Mouse (Mus musculus): ENCODE results near the gene Ccnd3. TPM values are rescaled to one million over a fixed set of nuclear protein-coding genes. Genes with fewer than 3 reads are reported as not detected.
"Not testable (repeated sequence)": the region's sequence is repeated elsewhere in the genome, so short reads cannot be mapped to it uniquely, and the experiment has no call there.

Ccnd3 gene
- polyA plus RNA-seq, 1 experiment from 2014 or later: 546 TPM

- Histone ChIP-seq H3K27ac (peak overlapping the region; percentile 98), H3K4me2 (peak overlapping the region; percentile 58)
Measured at GRCm38 (mm10) chr17:47616652-47617051, 111.8 kb downstream of the Ccnd3 start.

GRCm38 (mm10) chr17:47617605-47618307, 112.9 kb downstream of the Ccnd3 start:
- Histone ChIP-seq H3K4me2 (peak overlapping the region; percentile 58), H3K9me3 (replicated peaks) (no peaks in the 10 kb centered on the region), H3K27me3 (replicated peaks) (no peaks in the 10 kb centered on the region), H3K36me3 (peaks cover 96% of the 10 kb centered on the region), H3K4me1 (peaks cover 64% of the 10 kb centered on the region), H3K4me3 (peak overlapping the region; percentile 22), H3K27ac (peak overlapping the region; percentile 98), H3K9ac (peak overlapping the region; percentile 66)
- ATAC-seq: peak; percentile 99
- 42% methylated on average over 9 of the region's 9 CpGs for WGBS (ENCODE audit: insufficient replicate concordance)

More at GRCm38 (mm10) chr17:47616652-47617051, 111.8 kb downstream of the Ccnd3 start:
- WGBS (ENCODE audit: insufficient replicate concordance): 61% methylated on average over 4 of the region's 4 CpGs
- Histone ChIP-seq H3K4me3 (no peak overlapping the region), H3K4me1 (peaks cover 74% of the 10 kb centered on the region), H3K36me3 (peaks cover 86% of the 10 kb centered on the region), H3K27me3 (replicated peaks) (no peaks in the 10 kb centered on the region), H3K9ac (peak overlapping the region; percentile 66), H3K9me3 (replicated peaks) (no peaks in the 10 kb centered on the region)
- no peak for ATAC-seq

- H3K4me1 ChIP-seq: peaks cover 56% of the 10 kb centered on the region
- H3K4me3 ChIP-seq: no peak overlapping the region
- H3K36me3 ChIP-seq: peaks cover 96% of the 10 kb centered on the region
- H3K9me3 ChIP-seq (replicated peaks): no peaks in the 10 kb centered on the region
- H3K9ac ChIP-seq: peak overlapping the region; percentile 37
- peak overlapping the region; percentile 98 for H3K27ac ChIP-seq
- ATAC-seq: no peak
- H3K27me3 ChIP-seq (replicated peaks): no peaks in the 10 kb centered on the region
- H3K4me2 ChIP-seq: peak overlapping the region; percentile 14; the same call in 1 of the 2 replicates
- WGBS (ENCODE audit: insufficient replicate concordance): 85% methylated on average over 13 of the region's 13 CpGs
Measured at GRCm38 (mm10) chr17:47618556-47619311, 113.9 kb downstream of the Ccnd3 start.

DNA sequence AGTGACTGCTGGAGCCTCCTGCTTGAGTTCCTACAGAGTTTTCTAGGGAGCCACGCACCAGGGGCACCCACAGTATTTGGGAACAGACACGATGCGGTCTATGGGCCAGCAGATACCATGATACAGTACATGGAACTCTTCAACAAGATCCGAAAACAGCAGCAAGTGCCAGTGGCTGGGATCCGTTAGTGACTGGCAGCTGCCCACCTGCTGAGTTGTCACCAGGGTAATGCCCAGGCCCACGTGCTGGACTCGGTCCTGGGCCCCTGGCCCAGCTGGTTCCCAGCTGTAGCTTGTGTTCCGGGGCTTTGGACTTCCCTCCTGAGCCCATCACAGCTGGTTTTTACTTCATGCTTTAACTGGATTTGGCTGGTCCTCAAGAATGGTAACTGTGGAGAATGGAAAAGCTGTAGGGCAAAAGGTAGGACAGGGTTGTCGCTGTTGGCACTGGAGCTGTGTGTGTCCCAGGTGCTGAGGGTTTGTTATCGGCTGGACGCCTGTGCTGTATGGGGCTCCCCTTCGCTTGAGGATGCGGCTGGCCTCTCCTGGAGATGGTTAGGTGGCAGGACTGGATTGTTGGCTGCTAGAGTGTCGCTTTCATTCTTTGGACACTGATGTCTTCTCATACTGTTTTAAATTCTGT, 118.2 kb downstream of the Ccnd3 start:
- no peaks in the 10 kb centered on the region for H3K9me3 ChIP-seq (replicated peaks)
- H3K4me1 ChIP-seq: peaks cover 35% of the 10 kb centered on the region
- ATAC-seq: no peak
- no peak overlapping the region for H3K27ac ChIP-seq
- 94% methylated on average over 14 of the region's 14 CpGs for WGBS (ENCODE audit: insufficient replicate concordance)
- no peak overlapping the region for H3K4me2 ChIP-seq
- H3K9ac ChIP-seq: no peak overlapping the region
- no peaks in the 10 kb centered on the region for H3K27me3 ChIP-seq (replicated peaks)
- H3K4me3 ChIP-seq: no peak overlapping the region
- H3K36me3 ChIP-seq: peaks cover 97% of the 10 kb centered on the region

- not testable (repeated sequence) for H3K9ac ChIP-seq; H3K27me3 ChIP-seq (replicated peaks); H3K27ac ChIP-seq; ATAC-seq; H3K4me3 ChIP-seq; H3K4me2 ChIP-seq; H3K9me3 ChIP-seq (replicated peaks)
- Histone ChIP-seq H3K4me1 (peaks cover 28% of the 10 kb centered on the region), H3K36me3 (peaks cover 84% of the 10 kb centered on the region)
- WGBS (ENCODE audit: insufficient replicate concordance): 81% methylated on average over 5 of the region's 5 CpGs
Measured at GRCm38 (mm10) chr17:47624572-47624971, 119.7 kb downstream of the Ccnd3 start.

GRCm38 (mm10) chr17:47625088-47625487, 120.2 kb downstream of the Ccnd3 start:
- no peak for ATAC-seq
- H3K4me1 ChIP-seq: peaks cover 31% of the 10 kb centered on the region
- no peaks in the 10 kb centered on the region for H3K27me3 ChIP-seq (replicated peaks)
- H3K27ac ChIP-seq: 0 out of 2 replicates have a peak overlapping the region, but pooled peaks have one; percentile 21
- H3K9ac ChIP-seq: no peak overlapping the region
- 95% methylated on average over 2 of the region's 2 CpGs for whole genome bisulfite sequencing (ENCODE audit: insufficient replicate concordance)
- no peak overlapping the region for H3K4me2 ChIP-seq
- H3K9me3 ChIP-seq (replicated peaks): no peaks in the 10 kb centered on the region
- H3K4me3 ChIP-seq: no peak overlapping the region
- peaks cover 79% of the 10 kb centered on the region for H3K36me3 ChIP-seq

DNA sequence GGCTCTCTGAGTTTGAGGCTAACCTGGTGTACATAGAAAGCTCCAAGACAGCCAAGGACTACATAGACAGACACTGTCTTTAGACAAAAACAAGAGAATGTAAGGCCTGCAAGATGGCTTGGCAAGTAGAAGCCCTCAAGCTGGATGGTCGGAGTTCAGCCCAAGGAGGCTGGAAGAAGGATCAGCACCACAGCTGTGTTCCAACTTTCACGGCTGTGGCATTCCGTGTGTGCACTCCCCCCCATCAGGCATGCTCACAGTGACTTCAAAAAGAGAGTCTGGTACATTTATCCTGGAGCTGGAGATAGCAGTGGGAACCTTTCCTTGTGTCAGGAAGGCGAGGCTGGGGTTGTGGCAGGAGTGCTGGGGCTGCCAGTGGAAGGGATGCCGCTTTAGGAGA, 121.2 kb downstream of the Ccnd3 start:
- Histone ChIP-seq H3K27me3 (replicated peaks) (no peaks in the 10 kb centered on the region), H3K4me1 (peaks cover 40% of the 10 kb centered on the region), H3K4me3 (no peak overlapping the region), H3K9ac (no peak overlapping the region), H3K27ac (no peak overlapping the region), H3K9me3 (replicated peaks) (no peaks in the 10 kb centered on the region), H3K4me2 (no peak overlapping the region), H3K36me3 (peaks cover 70% of the 10 kb centered on the region)
- ATAC-seq: no peak
- WGBS (ENCODE audit: insufficient replicate concordance): 86% methylated on average over 5 of the region's 5 CpGs

DNA sequence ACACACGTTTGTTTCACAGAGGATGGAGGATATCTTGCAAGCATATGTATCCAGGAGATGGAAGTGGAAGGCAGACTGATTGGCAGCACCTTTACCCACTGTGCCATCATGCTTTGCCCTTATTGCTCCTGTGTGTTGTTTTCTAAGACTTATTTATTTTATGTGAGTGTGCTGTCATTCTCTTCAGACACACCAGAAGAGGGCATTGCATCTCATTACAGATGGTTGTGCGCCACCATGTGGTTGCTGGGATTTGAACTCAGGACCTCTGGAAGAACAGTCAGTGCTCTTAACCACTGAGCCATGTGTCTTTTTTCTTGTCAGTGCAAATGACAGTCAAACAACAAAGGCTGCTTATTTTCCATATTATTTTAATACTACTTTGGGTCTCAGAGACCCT, 122.9 kb downstream of the Ccnd3 start:
- H3K9ac ChIP-seq: peak overlapping the region; percentile 82
- peaks cover 56% of the 10 kb centered on the region for H3K4me1 ChIP-seq
- ATAC-seq: no peak
- peak overlapping the region; percentile 93 for H3K27ac ChIP-seq
- H3K4me2 ChIP-seq: peak overlapping the region; percentile 99
- no peaks in the 10 kb centered on the region for H3K9me3 ChIP-seq (replicated peaks)
- peaks cover 52% of the 10 kb centered on the region for H3K36me3 ChIP-seq
- 73% methylated on average over 2 of the region's 2 CpGs for WGBS (ENCODE audit: insufficient replicate concordance)
- peak overlapping the region; percentile 63 for H3K4me3 ChIP-seq
- H3K27me3 ChIP-seq (replicated peaks): no peaks in the 10 kb centered on the region

DNA sequence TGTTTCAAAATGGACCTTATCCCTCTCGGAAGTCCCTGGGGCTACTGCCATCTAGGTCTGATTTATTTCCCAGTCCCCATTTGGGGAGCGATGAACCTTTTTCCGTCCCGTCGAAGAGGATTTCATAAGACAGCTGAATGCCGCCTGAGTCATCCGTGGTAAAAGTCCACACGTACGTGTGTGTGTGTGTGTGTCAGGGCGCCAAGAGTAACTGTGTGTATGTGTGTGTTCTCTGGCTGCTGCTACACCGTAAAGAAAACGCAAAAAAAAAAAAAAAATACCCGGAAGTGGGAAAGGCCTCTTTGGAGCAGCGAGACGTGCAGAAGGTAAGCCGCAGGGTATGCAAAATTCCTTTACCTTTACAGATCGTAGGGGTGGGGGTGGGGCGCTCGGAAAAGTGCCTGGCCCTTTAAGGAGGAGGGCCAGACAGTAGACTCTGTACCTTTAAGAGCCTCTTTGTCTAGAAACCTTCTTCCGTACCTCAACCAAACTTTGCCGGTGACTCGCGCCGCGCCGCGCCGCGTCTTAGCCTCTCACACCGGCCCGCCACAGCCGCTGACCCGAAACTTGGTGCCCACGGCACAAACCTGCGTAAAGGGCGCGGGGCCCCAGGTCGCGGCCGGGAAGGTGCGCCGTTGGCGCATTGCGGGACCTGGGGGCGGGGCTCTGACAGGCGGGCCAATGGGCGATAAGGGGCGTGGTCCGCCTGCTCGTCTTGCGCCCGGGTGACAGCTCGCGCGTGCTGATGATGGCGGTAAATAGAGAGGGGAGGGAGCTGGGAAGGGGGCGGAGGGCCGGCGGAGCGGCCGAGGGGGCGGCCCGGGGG, 124.2 kb downstream of the Ccnd3 start:
- WGBS (ENCODE audit: insufficient replicate concordance): under 1% methylated on average over 62 of the region's 63 CpGs
- peak; percentile 91 for ATAC-seq
- peak overlapping the region; percentile 63 for H3K4me3 ChIP-seq
- H3K36me3 ChIP-seq: peaks cover 39% of the 10 kb centered on the region
- peak overlapping the region; percentile 99 for H3K4me2 ChIP-seq
- no peaks in the 10 kb centered on the region for H3K27me3 ChIP-seq (replicated peaks)
- peak overlapping the region; percentile 82 for H3K9ac ChIP-seq
- peak overlapping the region; percentile 93 for H3K27ac ChIP-seq
- peaks cover 62% of the 10 kb centered on the region for H3K4me1 ChIP-seq
- H3K9me3 ChIP-seq (replicated peaks): no peaks in the 10 kb centered on the region

- H3K4me3 ChIP-seq: peak overlapping the region; percentile 63
- peak overlapping the region; percentile 93 for H3K27ac ChIP-seq
- WGBS (ENCODE audit: insufficient replicate concordance): under 1% methylated on average over 57 of the region's 61 CpGs
- peak overlapping the region; percentile 82 for H3K9ac ChIP-seq
- no peaks in the 10 kb centered on the region for H3K27me3 ChIP-seq (replicated peaks)
- H3K9me3 ChIP-seq (replicated peaks): no peaks in the 10 kb centered on the region
- peaks cover 33% of the 10 kb centered on the region for H3K36me3 ChIP-seq
- H3K4me2 ChIP-seq: peak overlapping the region; percentile 99
- H3K4me1 ChIP-seq: peaks cover 67% of the 10 kb centered on the region
- ATAC-seq: peak; percentile 59
Measured at GRCm38 (mm10) chr17:47629717-47630677, 125.1 kb downstream of the Ccnd3 start.

Measured in liver, embryonic 12.5 days (tissue).